Mouse (Mus musculus) midbrain, embryonic 10.5 days (tissue): ENCODE data around the gene Map4k1. TPM values are rescaled to one million over a fixed set of nuclear protein-coding genes. Genes with fewer than 3 reads are reported as not detected.

Experiments
- DNase-seq: peaks from one replicate; pipeline ENCODE4 v3.0.0-alpha.2; 2017; ENCODE audit warnings: low spot score
- H3K27ac ChIP-seq: fragments of 300-500 bp; sonication (generic); replicated peaks from 2 replicates; pipeline ENCODE4 v1.5.1; 2016; ENCODE audit warnings: mild to moderate bottlenecking
- H3K27me3 ChIP-seq: fragments of 300-500 bp; sonication (generic); 2 replicates; pipeline ENCODE4 v1.6.1; 2016; ENCODE audit warnings: low read depth, mild to moderate bottlenecking; ENCODE audit not compliant: poor library complexity, severe bottlenecking
- H3K36me3 ChIP-seq: fragments of 300-500 bp; sonication (generic); 2 replicates; pipeline ENCODE4 v1.6.1; 2016; ENCODE audit warnings: mild to moderate bottlenecking, moderate library complexity
- H3K4me1 ChIP-seq: fragments of 300-500 bp; sonication (generic); 2 replicates; pipeline ENCODE4 v1.6.1; 2016
- H3K4me3 ChIP-seq: fragments of 300-500 bp; sonication (generic); 2 replicates; pipeline ENCODE4 v1.5.1; 2016; ENCODE audit warnings: mild to moderate bottlenecking, moderate library complexity
- H3K9me3 ChIP-seq: fragments of 300-500 bp; sonication (generic); replicated peaks from 2 replicates; pipeline ENCODE4 v1.6.1; 2016; ENCODE audit warnings: mild to moderate bottlenecking
- WGBS: fragments of 180-500 bp; shearing (Covaris S2); methylation state at CpG from one replicate; pipeline ENCODE4 v1.1.7; 2016; 5-methylcytosine and 5-hydroxymethylcytosine counted together
- polyA plus RNA-seq: library from polyadenylated mRNA; unstranded; fragments of >200 nt; fragmentation: Nextera tagmentation; extraction: Ambion mirVana; gene quantifications from 2 replicates; pipeline ENCODE4 v1.2.1, GENCODE M21; 2016

Map4k1 gene
- polyA plus RNA-seq: 7.9 and 11.4 TPM in 2 replicates

- Histone ChIP-seq H3K9me3 (no peaks in the 10 kb centered on the region), H3K4me1 (peaks cover 28% of the 10 kb centered on the region), H3K4me3 (peak within 1 kb of the TSS; percentile 88), H3K27me3 (no peaks in the 10 kb centered on the region), H3K36me3 (peaks cover 34% of the 10 kb centered on the region), H3K27ac (peak within 1 kb of the TSS; percentile 87)
- WGBS: under 1% methylated on average over 36 of the region's 36 CpGs
- DNase-seq: peak; percentile 96
Measured at GRCm38 (mm10) chr7:28981651-28982273, at the start of gene Map4k1, which contains the start of gene Eif3k. Gene Map4k1, plus strand, starts transcription at chr7:28982050. Gene Eif3k, minus strand, starts transcription at chr7:28981864.

GRCm38 (mm10) chr7:28932421-28933041 is 49.3 kb upstream of the Map4k1 start:
- peaks cover 23% of the 10 kb centered on the region for H3K4me1 ChIP-seq
- WGBS: 75% methylated on average over 6 of the region's 6 CpGs
- no peaks in the 10 kb centered on the region for H3K27me3 ChIP-seq
- DNase-seq: no peak
- no peak overlapping the region for H3K27ac ChIP-seq
- no peaks in the 10 kb centered on the region for H3K9me3 ChIP-seq
- H3K4me3 ChIP-seq: no peak overlapping the region
- H3K36me3 ChIP-seq: peaks cover 51% of the 10 kb centered on the region

GRCm38 (mm10) chr7:28933825-28934224 is 48.0 kb upstream of the Map4k1 start:
- Histone ChIP-seq H3K27ac (no peak overlapping the region), H3K9me3 (no peaks in the 10 kb centered on the region), H3K27me3 (no peaks in the 10 kb centered on the region), H3K4me1 (peaks cover 28% of the 10 kb centered on the region), H3K36me3 (peaks cover 62% of the 10 kb centered on the region), H3K4me3 (no peak overlapping the region)
- no peak for DNase-seq
- 96% methylated on average over 2 of the region's 2 CpGs for WGBS

GRCm38 (mm10) chr7:28936787-28937186 is 45.1 kb upstream of the Map4k1 start:
- DNase-seq: no peak
- Histone ChIP-seq H3K36me3 (peaks cover 70% of the 10 kb centered on the region), H3K27me3 (no peaks in the 10 kb centered on the region), H3K4me3 (no peak overlapping the region), H3K27ac (no peak overlapping the region; the same call in 1 of the 2 replicates), H3K4me1 (peaks cover 34% of the 10 kb centered on the region), H3K9me3 (no peaks in the 10 kb centered on the region)
- 73% methylated on average over 4 of the region's 4 CpGs for WGBS

GRCm38 (mm10) chr7:28938654-28939053 is 43.2 kb upstream of the Map4k1 start:
- no peak for DNase-seq
- Histone ChIP-seq H3K9me3 (no peaks in the 10 kb centered on the region), H3K36me3 (peaks cover 81% of the 10 kb centered on the region), H3K27me3 (no peaks in the 10 kb centered on the region), H3K4me3 (no peak overlapping the region), H3K27ac (0 out of 2 replicates have a peak overlapping the region, but pooled peaks have one; percentile 23), H3K4me1 (peaks cover 34% of the 10 kb centered on the region)
- 73% methylated on average over 4 of the region's 4 CpGs for WGBS

- Histone ChIP-seq H3K27ac (no peak overlapping the region), H3K9me3 (no peaks in the 10 kb centered on the region), H3K27me3 (no peaks in the 10 kb centered on the region), H3K4me1 (peaks cover 34% of the 10 kb centered on the region), H3K36me3 (peaks cover 75% of the 10 kb centered on the region), H3K4me3 (no peak overlapping the region)
- 92% methylated on average over 7 of the region's 7 CpGs for WGBS
- DNase-seq: no peak
Measured at GRCm38 (mm10) chr7:28939418-28940183, 42.2 kb upstream of the Map4k1 start.

GRCm38 (mm10) chr7:28941129-28941528 is 40.7 kb upstream of the Map4k1 start:
- Histone ChIP-seq H3K27ac (no peak overlapping the region), H3K27me3 (no peaks in the 10 kb centered on the region), H3K36me3 (peaks cover 62% of the 10 kb centered on the region), H3K4me1 (peaks cover 50% of the 10 kb centered on the region), H3K9me3 (no peaks in the 10 kb centered on the region), H3K4me3 (no peak overlapping the region)
- DNase-seq: no peak
- WGBS: 85% methylated on average over 4 of the region's 4 CpGs

GRCm38 (mm10) chr7:28941542-28941941 is 40.3 kb upstream of the Map4k1 start:
- H3K4me3 ChIP-seq: no peak overlapping the region
- peaks cover 52% of the 10 kb centered on the region for H3K4me1 ChIP-seq
- H3K36me3 ChIP-seq: peaks cover 58% of the 10 kb centered on the region
- WGBS: 89% methylated on average over 4 of the region's 4 CpGs
- DNase-seq: no peak
- H3K9me3 ChIP-seq: no peaks in the 10 kb centered on the region
- peak overlapping the region; percentile 52 for H3K27ac ChIP-seq
- H3K27me3 ChIP-seq: no peaks in the 10 kb centered on the region

- DNase-seq: no peak
- WGBS: 82% methylated on average over 5 of the region's 5 CpGs
- no peak overlapping the region; the same call in 1 of the 2 replicates for H3K27ac ChIP-seq
- H3K27me3 ChIP-seq: no peaks in the 10 kb centered on the region
- H3K4me3 ChIP-seq: no peak overlapping the region
- H3K36me3 ChIP-seq: peaks cover 58% of the 10 kb centered on the region
- peaks cover 54% of the 10 kb centered on the region for H3K4me1 ChIP-seq
- H3K9me3 ChIP-seq: no peaks in the 10 kb centered on the region
Measured at GRCm38 (mm10) chr7:28943451-28944180, 38.2 kb upstream of the Map4k1 start.

GRCm38 (mm10) chr7:28944756-28945415 is 37.0 kb upstream of the Map4k1 start:
- H3K4me3 ChIP-seq: no peak overlapping the region
- 52% methylated on average over 6 of the region's 6 CpGs for WGBS
- no peak for DNase-seq
- no peaks in the 10 kb centered on the region for H3K27me3 ChIP-seq
- no peaks in the 10 kb centered on the region for H3K9me3 ChIP-seq
- peak overlapping the region; percentile 75 for H3K27ac ChIP-seq
- H3K36me3 ChIP-seq: peaks cover 61% of the 10 kb centered on the region
- peaks cover 49% of the 10 kb centered on the region for H3K4me1 ChIP-seq

- H3K4me1 ChIP-seq: peaks cover 45% of the 10 kb centered on the region
- peak overlapping the region; percentile 75 for H3K27ac ChIP-seq
- H3K4me3 ChIP-seq: no peak overlapping the region
- peak; percentile 38 for DNase-seq
- no peaks in the 10 kb centered on the region for H3K9me3 ChIP-seq
- peaks cover 61% of the 10 kb centered on the region for H3K36me3 ChIP-seq
- 49% methylated on average over 10 of the region's 10 CpGs for WGBS
- H3K27me3 ChIP-seq: no peaks in the 10 kb centered on the region
Measured at GRCm38 (mm10) chr7:28945416-28946270, 36.2 kb upstream of the Map4k1 start.
